22 mouse cellular contexts compared by ENCODE assay signal in the genomic region with DNA sequence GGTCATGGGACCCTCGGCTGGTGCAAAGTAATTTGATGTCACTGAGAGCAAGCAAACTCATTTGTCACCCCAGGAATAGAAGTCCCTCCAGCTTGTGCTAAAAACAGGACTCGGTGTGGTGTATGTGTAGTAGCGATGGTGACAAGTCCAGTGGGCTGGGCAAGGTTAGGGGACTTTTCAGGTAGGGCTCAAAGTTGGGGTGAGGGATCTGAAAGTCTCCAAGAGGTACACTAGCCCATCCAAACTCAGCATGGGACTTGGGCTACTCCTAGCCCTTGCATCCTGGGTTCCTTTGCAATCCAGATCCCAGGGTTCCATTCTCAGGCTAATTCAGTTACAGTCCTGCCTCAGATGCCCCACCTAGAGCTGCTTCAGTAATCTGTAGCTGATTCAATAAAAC. TPM values are rescaled to one million over a fixed set of nuclear protein-coding genes. Genes with fewer than 3 reads are reported as not detected.
"Had no signal": no experiment of that assay in that cellular context is flagged by ENCODE, and none has a peak within 500 bp of the region (broad histone marks: within the 10 kb centered on the region; RNA-seq: fewer than 3 reads in every experiment).

No protein-coding gene starts in this region.

- H3K9me3 ChIP-seq: limb, embryonic 15.5 days; liver, embryonic 12.5 days; midbrain, embryonic 10.5 days; midbrain, embryonic 15.5 days; neural tube, embryonic 13.5 days had no signal

- H3K27ac ChIP-seq: kidney, postnatal 0 days; layer of hippocampus, adult 2 months; limb, embryonic 15.5 days; liver, embryonic 12.5 days; midbrain, embryonic 10.5 days; midbrain, embryonic 15.5 days; neural tube, embryonic 13.5 days had no signal

- H3K4me2 ChIP-seq: limb, embryonic 15.5 days; liver, embryonic 12.5 days; lung, embryonic 14.5 days; midbrain, embryonic 15.5 days; neural tube, embryonic 13.5 days had no signal

- H3K36me3 ChIP-seq: limb, embryonic 15.5 days; liver, embryonic 12.5 days; midbrain, embryonic 10.5 days; midbrain, embryonic 15.5 days; neural tube, embryonic 13.5 days had no signal

- H3K4me3 ChIP-seq: layer of hippocampus, adult 2 months; limb, embryonic 15.5 days; liver, embryonic 12.5 days; midbrain, embryonic 10.5 days; midbrain, embryonic 15.5 days; neural tube, embryonic 13.5 days had no signal

- H3K4me1 ChIP-seq: liver, embryonic 12.5 days; midbrain, embryonic 10.5 days; midbrain, embryonic 15.5 days; neural tube, embryonic 13.5 days had no signal

- H3K9ac ChIP-seq: limb, embryonic 15.5 days; liver, embryonic 12.5 days; lung, embryonic 14.5 days; midbrain, embryonic 15.5 days; neural tube, embryonic 13.5 days had no signal

- ATAC-seq: liver, embryonic 12.5 days; midbrain, embryonic 15.5 days had no signal

- DNase-seq: kidney, adult 9 months; kidney, postnatal 36 days; lung, postnatal 10 days; lung, postnatal 4 days; retina, postnatal 1 day; right cerebral cortex, postnatal 14 days; thymus, postnatal 36 days had no signal

RNA-seq across cellular contexts. Expression of gene Hoxa13, which starts 8.1 kb away (rescaled TPM):
- total RNA-seq: layer of hippocampus, adult 2 months; layer of hippocampus, postnatal 10 days; left cerebral cortex, postnatal 36 days; megakaryocyte, adult 5-6 weeks had no signal
- polyA plus RNA-seq: kidney, postnatal 0 days; liver, embryonic 12.5 days; liver, embryonic 16.5 days; lung, embryonic 14.5 days; midbrain, embryonic 10.5 days; midbrain, embryonic 15.5 days; spleen, adult 2 months; stomach, embryonic 16.5 days; thymus, postnatal 0 days had no signal

RNA-seq across cellular contexts. Expression of gene Hoxa11, which starts 23.1 kb away (rescaled TPM):
- total RNA-seq: layer of hippocampus, adult 2 months; layer of hippocampus, postnatal 10 days; left cerebral cortex, postnatal 36 days; megakaryocyte, adult 5-6 weeks had no signal
- polyA plus RNA-seq: liver, embryonic 12.5 days; liver, embryonic 16.5 days; lung, embryonic 14.5 days; midbrain, embryonic 10.5 days; spleen, adult 2 months; stomach, embryonic 16.5 days; thymus, postnatal 0 days had no signal

RNA-seq across cellular contexts. Expression of gene Hoxa10, which starts 28.1 kb away (rescaled TPM):
- total RNA-seq: layer of hippocampus, adult 2 months; layer of hippocampus, postnatal 10 days; left cerebral cortex, postnatal 36 days had no signal
- polyA plus RNA-seq: lung, embryonic 14.5 days; spleen, adult 2 months had no signal

RNA-seq across cellular contexts. Expression of gene Hoxa9, which starts 37.9 kb away (rescaled TPM):
- total RNA-seq: layer of hippocampus, adult 2 months; layer of hippocampus, postnatal 10 days; left cerebral cortex, postnatal 36 days had no signal
- polyA plus RNA-seq: lung, embryonic 14.5 days; midbrain, embryonic 10.5 days; midbrain, embryonic 15.5 days had no signal

RNA-seq across cellular contexts. Expression of gene Evx1, which starts 44.5 kb away (rescaled TPM):
- total RNA-seq: layer of hippocampus, adult 2 months; layer of hippocampus, postnatal 10 days; left cerebral cortex, postnatal 36 days; megakaryocyte, adult 5-6 weeks had no signal
- polyA plus RNA-seq: kidney, postnatal 0 days; liver, embryonic 16.5 days; lung, embryonic 14.5 days; spleen, adult 2 months; stomach, embryonic 16.5 days; thymus, postnatal 0 days had no signal
